Mouse (Mus musculus): ENCODE data around the gene Ntf5.
A peak's percentile ranks its signal among the peaks of the same experiment; 100 is the strongest.
"Not testable (repeated sequence)": the region's sequence is repeated elsewhere in the genome, so short reads cannot be mapped to it uniquely, and the experiment has no call there.

Ntf5 gene

DNA sequence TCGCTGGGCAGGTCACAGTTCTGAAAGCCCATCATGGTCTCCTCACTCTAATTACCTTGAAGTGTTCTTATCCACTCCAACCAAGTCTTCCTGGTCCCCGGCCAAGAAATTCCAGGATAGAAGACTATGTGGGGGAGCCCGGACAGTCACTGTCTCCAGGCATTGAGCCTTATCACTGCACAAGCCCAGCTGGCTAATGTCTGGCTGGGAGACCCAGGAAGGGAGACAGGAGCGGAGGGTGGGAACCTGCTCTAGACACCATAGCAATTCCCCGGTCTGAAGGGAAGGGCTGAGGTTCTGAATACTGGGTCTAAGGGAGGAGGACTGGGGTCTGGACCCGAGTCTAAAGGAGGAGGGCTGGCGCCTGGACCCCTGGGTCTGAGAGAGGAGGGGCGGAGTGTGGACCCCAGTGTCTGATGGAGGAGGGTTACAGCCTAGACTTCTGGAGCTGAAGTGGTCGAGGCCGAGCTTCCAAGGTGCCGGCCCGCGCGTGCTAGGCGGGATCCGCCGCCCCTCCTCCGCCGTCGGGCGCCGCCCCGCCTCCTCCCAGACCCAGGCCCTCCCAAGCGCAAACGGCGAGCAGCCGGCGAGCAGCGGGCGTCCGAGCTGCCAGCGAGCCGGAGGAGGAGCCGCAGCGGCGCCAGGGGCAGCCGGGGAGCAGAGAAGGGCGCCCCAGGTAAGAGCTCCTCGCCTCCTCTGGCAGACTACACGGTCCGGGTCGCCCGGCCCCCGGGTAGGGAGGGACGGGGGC, at the start of gene Ntf5:
Gene Ntf5, plus strand, starts transcription at position 583 of the 751 bp plus-strand sequence.
- DNase-seq (ENCODE audit: extremely low read depth, low read depth, low spot score) = no peak

GRCm38 (mm10) chr7:45363983-45364382, 49.5 kb upstream of the Ntf5 start:
- DNase-seq (ENCODE audit: extremely low read depth, low read depth, low spot score) = no peak

DNA sequence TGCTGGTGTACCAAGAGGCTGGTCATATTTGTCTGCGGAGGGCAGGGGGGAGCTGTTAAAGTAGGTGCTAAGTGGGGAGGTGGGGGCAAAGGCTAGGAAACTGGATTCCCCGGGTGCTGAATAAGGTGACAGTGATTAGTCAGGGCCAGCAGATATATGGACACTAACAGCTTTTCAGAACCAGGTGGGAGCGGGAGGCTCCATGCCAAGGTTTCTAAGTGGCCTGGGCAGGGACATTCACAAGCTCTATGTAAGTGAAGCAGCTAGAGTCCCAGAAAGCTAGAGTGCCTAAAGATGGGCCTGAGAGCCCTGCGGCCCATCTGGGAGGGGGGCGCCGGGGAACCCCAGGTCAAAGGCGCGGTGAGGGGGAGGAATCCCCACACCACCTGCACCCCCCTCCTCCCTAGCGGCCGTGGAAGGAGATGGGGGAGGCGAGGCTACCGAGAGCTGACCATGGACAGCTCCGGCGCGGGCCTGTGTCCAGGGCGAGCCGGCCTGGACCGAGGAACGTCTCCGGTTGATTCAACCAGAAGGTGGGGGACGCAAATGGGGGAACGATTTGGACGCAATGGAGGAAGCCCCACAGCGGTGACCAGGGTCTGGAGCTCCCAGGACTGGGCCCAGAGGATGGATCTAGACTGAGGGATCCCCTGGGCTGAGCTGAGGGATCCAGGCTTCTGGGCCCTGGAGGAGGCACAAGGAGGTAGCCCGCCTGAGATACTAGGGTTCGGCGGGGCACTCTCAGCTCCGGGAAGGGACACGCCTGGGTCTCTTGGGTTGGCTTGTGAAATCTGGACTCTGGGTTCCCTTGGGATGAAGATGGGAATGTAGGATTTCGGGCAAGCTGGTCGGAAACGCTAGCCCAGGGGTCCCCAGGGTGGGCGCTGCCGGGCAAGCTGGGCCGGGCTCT, 47.5 kb upstream of the Ntf5 start:
- no peak for DNase-seq (ENCODE audit: extremely low read depth, low read depth, low spot score)

GRCm38 (mm10) chr7:45366652-45367019, 46.9 kb upstream of the Ntf5 start, which contains the start of gene Ppfia3:
Gene Ppfia3 (minus strand): TSS chr7:45367019.
- no peak for DNase-seq (ENCODE audit: extremely low read depth, low read depth, low spot score)

GRCm38 (mm10) chr7:45367020-45367880, 46.2 kb upstream of the Ntf5 start:
- no peak for DNase-seq (ENCODE audit: extremely low read depth, low read depth, low spot score)

GRCm38 (mm10) chr7:45368178-45368577, 45.3 kb upstream of the Ntf5 start:
- no peak for DNase-seq (ENCODE audit: extremely low read depth, low read depth, low spot score)

DNA sequence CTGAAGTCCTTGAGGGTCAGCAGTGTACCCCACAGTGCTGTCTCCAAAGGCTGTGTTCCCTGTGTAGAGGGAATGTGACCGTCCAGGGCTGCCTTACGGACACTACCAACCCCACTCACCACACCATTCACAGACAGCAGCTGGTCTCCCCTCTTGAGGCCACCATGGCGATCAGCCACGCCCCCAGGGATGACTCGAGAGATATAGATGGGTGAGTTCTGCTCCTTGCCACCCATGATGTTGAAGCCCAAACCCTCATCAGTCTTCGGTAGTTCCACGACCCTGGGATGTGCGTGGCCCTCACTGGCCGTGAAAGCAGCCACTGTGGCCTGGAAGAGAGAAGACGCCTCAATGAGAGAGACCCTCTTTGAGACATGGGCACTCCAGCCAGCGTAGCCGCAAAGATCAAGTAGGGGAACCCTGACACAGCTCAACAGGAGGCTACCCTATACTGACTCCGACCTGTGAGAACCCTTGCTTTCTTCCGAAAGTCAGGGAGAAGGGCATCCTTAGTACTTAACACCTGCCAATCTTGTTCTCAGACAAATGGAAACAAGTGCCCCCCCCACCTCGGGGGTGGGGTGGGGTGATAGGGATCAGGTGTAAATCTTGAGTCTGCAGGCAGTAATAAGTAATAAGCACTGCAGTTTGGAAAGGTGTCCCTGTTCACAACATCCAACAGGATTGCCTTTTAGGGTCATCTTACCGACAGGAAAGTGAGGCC, 44.3 kb upstream of the Ntf5 start:
- no peak for DNase-seq (ENCODE audit: extremely low read depth, low read depth, low spot score)

DNA sequence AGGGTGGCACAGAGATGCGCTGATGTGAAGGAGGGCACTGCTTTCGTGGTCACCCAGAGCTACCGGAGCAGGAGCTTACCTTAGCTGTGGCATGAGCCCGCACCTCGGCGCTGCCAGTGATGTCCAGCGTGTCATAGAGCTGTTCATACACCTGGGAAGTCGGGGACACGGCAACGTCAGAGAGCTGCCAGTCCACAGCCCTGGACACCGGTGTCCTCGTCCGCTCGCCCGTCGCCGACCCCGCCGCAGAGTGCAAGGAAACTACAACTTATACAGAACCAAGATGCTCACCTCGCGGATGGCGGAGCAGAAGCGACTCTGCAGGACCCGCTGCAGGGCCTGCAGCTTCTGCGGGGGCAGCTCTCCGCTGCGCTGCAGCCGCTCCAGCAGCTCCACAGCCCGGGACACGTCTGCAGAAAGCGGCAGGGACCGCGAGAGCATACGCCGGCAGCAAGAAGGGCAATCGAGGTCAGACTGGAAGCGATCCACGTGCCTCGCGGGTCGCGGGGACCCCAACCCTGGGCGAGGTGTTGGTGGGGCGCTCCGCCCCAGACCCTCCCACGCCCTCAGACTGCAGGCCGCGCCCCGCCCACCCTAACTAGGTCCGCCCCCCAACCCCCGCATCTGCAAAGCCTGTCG, 43.5 kb upstream of the Ntf5 start:
- no peak for DNase-seq (ENCODE audit: extremely low read depth, low read depth, low spot score)

DNA sequence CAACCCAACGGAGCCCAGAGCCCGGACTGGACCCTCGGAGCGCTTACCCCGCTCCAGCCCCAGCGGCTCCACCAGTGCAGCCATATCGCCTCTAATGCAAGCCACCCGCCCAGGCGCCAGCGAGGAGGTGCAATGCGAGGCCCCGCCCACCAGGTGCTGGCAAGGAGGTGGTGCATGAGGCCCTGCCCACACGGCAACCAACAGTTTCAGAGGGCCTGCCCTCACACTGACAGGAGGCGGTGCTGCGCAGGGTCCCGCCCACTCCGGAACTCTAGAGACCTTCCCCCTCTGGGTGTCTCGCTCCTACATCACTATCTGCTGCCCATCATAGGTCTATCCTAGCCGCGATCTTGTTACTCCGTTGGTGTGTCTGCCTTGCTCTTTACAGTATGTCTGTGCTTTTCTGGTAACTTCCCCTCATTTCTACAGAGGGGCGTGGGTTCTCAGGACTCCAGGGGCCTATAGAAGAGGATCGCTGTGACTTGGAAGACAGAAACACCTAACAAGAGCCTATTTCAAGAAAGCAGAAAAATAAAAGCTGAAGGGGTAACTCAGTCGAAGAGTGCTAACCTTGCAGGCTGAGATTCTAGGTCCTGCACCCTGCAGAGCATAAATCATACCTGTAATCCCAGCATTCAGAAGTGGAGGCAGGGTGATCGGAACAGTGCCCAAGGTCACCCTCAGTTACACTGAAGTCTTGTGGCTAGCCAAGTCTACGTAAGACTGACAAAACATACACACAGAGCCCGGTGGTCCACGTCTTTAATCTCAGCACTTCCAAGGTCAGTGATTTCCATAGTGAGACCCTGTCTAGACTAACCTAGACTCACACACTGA, 42.8 kb upstream of the Ntf5 start, which contains the start of gene Lin7b:
Gene Lin7b, minus strand, starts transcription at position 109 of the 837 bp plus-strand sequence.
- DNase-seq (ENCODE audit: extremely low read depth, low read depth, low spot score) = no peak

DNA sequence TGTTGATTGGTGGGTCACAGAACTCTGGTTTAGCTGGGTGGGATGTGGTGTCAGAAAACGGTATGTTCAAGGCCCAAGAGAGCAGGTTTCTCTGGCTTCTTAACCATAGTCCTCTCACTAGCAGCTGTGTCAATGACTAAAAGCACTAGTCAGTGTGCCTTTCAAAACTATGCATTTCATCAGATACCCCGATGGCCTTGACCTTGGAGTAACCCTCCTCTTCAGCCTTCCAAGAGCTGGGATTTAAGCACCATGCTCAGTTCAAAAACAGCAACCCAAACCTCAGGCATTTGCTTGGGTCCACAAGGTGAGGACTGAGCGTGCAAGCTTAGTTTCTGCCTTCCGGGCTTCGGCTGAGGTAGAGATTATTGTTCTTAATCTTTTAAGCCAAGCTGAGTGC, 41.1 kb upstream of the Ntf5 start:
- DNase-seq (ENCODE audit: extremely low read depth, low read depth, low spot score) = no peak

DNA sequence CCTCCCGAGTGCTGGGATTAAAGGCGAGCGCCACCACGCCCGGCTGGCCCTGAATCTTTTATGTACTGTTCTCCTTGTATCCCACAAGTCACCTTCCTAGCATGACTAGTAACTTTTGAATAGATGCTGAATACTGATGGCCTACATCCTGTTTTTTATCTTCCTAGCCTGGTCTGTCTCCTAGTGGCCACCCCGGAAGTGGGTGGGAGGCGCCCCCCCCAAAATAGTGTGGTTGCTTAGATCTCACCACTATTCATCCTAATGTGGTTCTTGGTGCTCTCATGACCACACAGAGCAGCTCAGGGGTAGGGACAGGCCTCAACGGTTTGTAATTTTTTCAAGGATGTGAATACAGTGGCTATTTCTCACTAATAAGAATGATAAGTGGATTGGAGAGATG, 38.9 kb upstream of the Ntf5 start:
- no peak for DNase-seq (ENCODE audit: extremely low read depth, low read depth, low spot score)

DNA sequence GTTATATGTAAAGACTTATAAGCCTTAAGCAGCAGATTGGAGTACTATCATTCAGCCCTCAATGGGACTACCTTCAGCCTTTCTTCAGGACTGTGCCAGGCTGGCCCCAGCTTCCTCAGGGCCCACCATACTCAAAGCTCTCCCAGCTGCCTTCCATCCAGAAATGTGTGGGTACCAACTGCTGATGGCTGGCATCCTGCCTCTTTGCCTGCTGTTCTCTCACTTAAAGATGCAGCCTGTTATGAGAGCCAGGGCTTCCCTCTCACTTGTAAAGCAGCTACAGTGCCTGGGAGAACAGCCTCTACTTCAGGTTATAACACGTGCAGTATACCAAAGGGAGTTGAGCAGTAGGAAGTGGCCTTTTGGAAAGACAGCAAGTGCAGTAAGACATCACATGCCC, 37.4 kb upstream of the Ntf5 start:
- DNase-seq (ENCODE audit: extremely low read depth, low read depth, low spot score) = no peak

- no peak for DNase-seq (ENCODE audit: extremely low read depth, low read depth, low spot score)
Measured at GRCm38 (mm10) chr7:45386077-45386476, 27.4 kb upstream of the Ntf5 start.

DNA sequence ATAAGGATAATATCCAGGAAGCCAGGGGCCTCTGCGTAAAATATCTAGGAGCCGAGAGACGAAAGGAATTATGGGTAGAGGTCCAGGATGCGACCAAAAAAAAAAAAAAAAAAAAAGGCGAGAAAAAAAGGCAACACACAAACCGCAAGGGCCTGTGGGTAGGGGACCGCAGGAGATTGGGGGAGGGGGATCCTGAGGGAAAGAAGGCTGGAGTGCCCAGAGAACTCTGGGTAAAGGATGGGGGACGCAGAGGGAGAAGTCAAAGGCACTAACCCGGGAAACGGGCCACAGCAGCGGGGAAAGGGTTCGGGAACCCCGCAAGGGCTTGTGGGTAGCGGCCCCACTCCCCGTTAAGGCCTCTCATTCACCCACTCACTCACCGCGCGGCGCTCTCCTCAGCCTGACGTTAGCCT, 18.4 kb upstream of the Ntf5 start:
- DNase-seq (ENCODE audit: extremely low read depth, low read depth, low spot score) = no peak

DNA sequence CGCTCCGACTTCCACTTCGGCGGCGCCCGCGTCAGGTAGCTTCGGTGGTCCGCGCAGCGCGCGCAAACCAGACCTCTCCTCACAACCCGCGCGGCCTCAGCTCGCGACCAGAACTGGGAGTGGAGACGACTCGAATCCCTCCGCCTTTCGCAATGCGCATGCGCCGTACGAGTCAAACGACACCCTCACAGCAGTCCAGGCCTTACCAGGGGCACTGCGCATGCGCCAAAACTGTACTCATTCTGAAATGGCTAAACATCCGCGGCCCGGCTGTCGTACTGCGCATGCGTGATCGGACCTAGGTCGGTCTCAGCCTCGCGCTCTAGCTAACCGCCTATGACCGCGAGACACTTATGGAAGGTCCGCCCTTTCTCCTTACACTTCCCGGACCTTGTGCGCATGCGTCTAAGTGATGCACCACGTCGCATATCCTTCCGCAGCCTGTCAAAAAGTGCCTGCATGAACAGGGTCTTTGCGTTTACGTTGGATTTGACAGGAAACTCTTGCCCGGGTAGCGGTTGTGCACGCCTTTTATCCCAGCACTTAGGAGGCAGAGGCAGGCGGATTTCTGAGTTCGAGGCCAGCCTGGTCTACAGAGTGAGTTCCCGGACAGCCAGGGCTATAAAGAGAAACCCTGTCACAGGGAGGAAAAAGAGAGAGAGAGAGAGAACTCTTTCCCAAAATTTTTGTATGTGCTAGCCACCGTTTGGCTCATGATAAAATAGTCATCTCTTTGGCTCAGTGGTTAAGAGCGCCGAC, 17.7 kb upstream of the Ntf5 start, which contains the start of gene Snrnp70:
Gene Snrnp70, minus strand, starts transcription at position 165 of the 759 bp plus-strand sequence.
- DNase-seq (ENCODE audit: extremely low read depth, low read depth, low spot score) = peak; percentile 98

- DNase-seq (ENCODE audit: extremely low read depth, low read depth, low spot score) = not testable (repeated sequence)
Measured at GRCm38 (mm10) chr7:45396337-45396775, 17.1 kb upstream of the Ntf5 start.

DNA sequence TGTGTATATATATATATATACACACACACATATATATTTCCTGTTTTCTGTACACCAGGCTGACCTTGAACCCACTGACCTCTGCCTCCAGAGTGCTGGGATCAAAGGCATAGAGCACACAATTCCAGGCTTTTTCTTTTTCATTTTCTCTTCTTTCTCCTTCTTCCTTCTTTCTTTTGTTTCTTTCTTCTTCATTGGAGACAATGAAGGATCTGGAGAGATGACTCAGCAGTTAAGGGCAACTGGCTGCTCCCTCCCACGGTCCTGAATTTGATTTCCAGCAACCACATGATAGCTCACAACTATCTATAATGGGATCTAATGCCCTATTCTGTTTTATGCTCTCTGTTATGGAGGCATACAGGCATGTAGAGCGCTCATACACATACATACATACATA, 16.7 kb upstream of the Ntf5 start:
- DNase-seq (ENCODE audit: extremely low read depth, low read depth, low spot score) = no peak

GRCm38 (mm10) chr7:45401521-45402085, 11.9 kb upstream of the Ntf5 start:
- no peak for DNase-seq (ENCODE audit: extremely low read depth, low read depth, low spot score)

Data from fat pad, adult 2 months (tissue).